Mouse (Mus musculus) B cell, adult 67 days (primary cell): Measurements from ENCODE around the gene Gm21663. TPM values are rescaled to one million over a fixed set of nuclear protein-coding genes. Genes with fewer than 3 reads are reported as not detected.

Experiments
- total RNA-seq, 2 experiments: library from RNA; stranded (reverse); gene quantifications; 4 replicates each; pipeline ENCODE4 v1.2.4; 2023

Gm21663 gene
- total RNA-seq = not detected

DNA sequence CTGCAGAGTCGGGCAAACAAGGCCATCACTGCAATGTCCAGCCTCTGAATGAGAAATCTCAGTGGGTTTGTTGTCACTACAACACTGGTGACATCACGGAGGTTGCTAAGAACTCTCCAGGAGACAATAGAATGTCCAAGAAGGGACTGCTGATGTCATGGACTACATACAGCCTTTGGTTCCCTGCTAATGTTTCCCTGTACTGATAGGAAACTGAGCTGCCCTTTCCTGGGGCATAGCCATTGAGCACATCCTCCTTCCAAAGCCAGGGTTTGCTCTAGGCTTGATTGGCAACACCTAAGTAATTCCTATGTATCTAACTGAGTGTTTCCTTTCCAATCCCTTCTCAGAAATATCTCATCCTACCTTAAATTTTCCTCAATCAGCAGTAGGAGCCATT is at the start of gene Gm21663:
Gene Gm21663, minus strand, starts transcription at position 101 of the 400 bp plus-strand sequence.

GRCm38 (mm10) chr5:25988550-25988949 is 46.4 kb upstream of the Gm21663 start, which contains the start of gene Gm21698:
Gene Gm21698, minus strand, starts transcription at chr5:25988650.

DNA sequence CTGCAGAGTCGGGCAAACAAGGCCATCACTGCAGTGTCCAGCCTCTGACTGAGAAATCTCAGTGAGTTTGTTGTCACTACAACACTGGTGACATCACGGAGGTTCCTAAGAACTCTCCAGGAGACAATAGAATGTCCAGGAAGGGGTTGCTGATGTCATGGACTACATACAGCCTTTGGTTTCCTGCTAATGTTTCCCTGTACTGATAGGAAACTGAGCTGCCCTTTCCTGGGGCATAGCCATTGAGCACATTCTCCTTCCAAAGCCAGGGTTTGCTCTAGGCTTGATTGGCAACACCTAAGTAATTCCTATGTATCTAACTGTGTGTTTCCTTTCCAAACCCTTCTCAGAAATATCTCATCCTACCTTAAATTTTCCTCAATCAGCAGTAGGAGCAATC is 30.4 kb upstream of the Gm21663 start, which contains the start of gene Gm21680:
Gene Gm21680, minus strand, starts transcription at position 101 of the 400 bp plus-strand sequence.

GRCm38 (mm10) chr5:25954317-25954716 is 12.1 kb upstream of the Gm21663 start, which contains the start of gene Gm21671:
Gene Gm21671, minus strand, starts transcription at chr5:25954417.

Other genes with a start within 250 kb of the Gm21663 start
- 10 to 100 TPM in 1 of 2 experiments, 1 to 10 TPM in 1; 8.6 to 11.7 TPM for gene Xrcc2, start 236.6 kb downstream of the Gm21663 start, total RNA-seq
- gene Actr3b, start 182.4 kb downstream of the Gm21663 start, total RNA-seq = 1 to 10 TPM; 8.7 to 9.4 TPM
- not detected for gene Gm21671, start 12.0 kb upstream of the Gm21663 start, total RNA-seq
- gene Gm21680, start 30.3 kb upstream of the Gm21663 start, total RNA-seq = not detected
- gene Gm21698, start 46.3 kb upstream of the Gm21663 start, total RNA-seq = not detected
- gene Gm1979, start 62.4 kb upstream of the Gm21663 start, total RNA-seq = not detected
- not detected for gene Gm5862, start 80.5 kb upstream of the Gm21663 start, total RNA-seq
- not detected for gene Speer4a, start 97.2 kb upstream of the Gm21663 start, total RNA-seq
- not detected for gene Gm7347, start 116.2 kb upstream of the Gm21663 start, total RNA-seq
- not detected for gene Gm10471, start 146.9 kb upstream of the Gm21663 start, total RNA-seq
- not detected for gene 5031410I06Rik, start 163.0 kb upstream of the Gm21663 start, total RNA-seq
- not detected for gene Gm10220, start 179.0 kb upstream of the Gm21663 start, total RNA-seq